Mouse (Mus musculus) kidney, postnatal 0 days (tissue): Measurements from ENCODE around the gene Pomgnt2. TPM values are rescaled to one million over a fixed set of nuclear protein-coding genes. Genes with fewer than 3 reads are reported as not detected.

Experiments used
- ATAC-seq: fragments of 200-750 bp; cut with Nextera tagmentation; replicated peaks from 2 replicates; pipeline ENCODE4 v1.8.0; 2017; ENCODE audit warnings: low read depth, moderate number of reproducible peaks, moderate TSS enrichment, moderate library complexity; ENCODE audit not compliant: low FRiP score
- DNase-seq: peaks from one replicate; pipeline ENCODE4 v3.0.0-alpha.2; 2016; ENCODE audit warnings: low spot score
- H3K27ac ChIP-seq: fragments of 300-500 bp; sonication (generic); 2 replicates; pipeline ENCODE4 v1.5.1; 2014; ENCODE audit warnings: mild to moderate bottlenecking
- H3K27me3 ChIP-seq: fragments of 300-500 bp; sonication (generic); 2 replicates; pipeline ENCODE4 v1.6.1; 2014; ENCODE audit warnings: low read length, mixed read lengths; ENCODE audit not compliant: insufficient read depth
- H3K36me3 ChIP-seq: fragments of 300-500 bp; sonication (generic); 2 replicates; pipeline ENCODE4 v1.6.1; 2014; ENCODE audit warnings: low read length, mixed read lengths; ENCODE audit not compliant: insufficient read depth
- H3K4me1 ChIP-seq: fragments of 300-500 bp; sonication (generic); replicated peaks from 2 replicates; pipeline ENCODE4 v1.6.1; 2014; ENCODE audit warnings: antibody characterized with exemption, low read length, mixed read lengths; ENCODE audit not compliant: insufficient read depth
- H3K4me2 ChIP-seq: fragments of 300-500 bp; sonication (generic); 2 replicates; pipeline ENCODE4 v1.6.1; 2014; ENCODE audit warnings: mild to moderate bottlenecking, low read length, moderate library complexity, mixed read lengths
- H3K4me3 ChIP-seq: fragments of 300-500 bp; sonication (generic); replicated peaks from 2 replicates; pipeline ENCODE4 v1.5.1; 2014; ENCODE audit warnings: low read depth, low read length
- H3K9ac ChIP-seq: fragments of 300-500 bp; sonication (generic); 2 replicates; pipeline ENCODE4 v1.6.1; 2014; ENCODE audit warnings: low read depth, low read length
- H3K9me3 ChIP-seq: fragments of 300-500 bp; sonication (generic); replicated peaks from 2 replicates; pipeline ENCODE4 v1.6.1; 2016; ENCODE audit warnings: low read length, inconsistent platforms, mixed read lengths
- CTCF ChIP-seq: IDR thresholded peaks from 2 replicates; pipeline ENCODE4 v1.5.1; 2016; ENCODE audit warnings: antibody characterized with exemption, low read depth, mild to moderate bottlenecking, moderate library complexity
- WGBS: fragments of 180-500 bp; shearing (Covaris S2); extraction: QIAGEN DNeasy Blood & Tissue Kit; methylation state at CpG from one replicate; pipeline ENCODE4 v1.1.7; 2014; 5-methylcytosine and 5-hydroxymethylcytosine counted together
- polyA plus RNA-seq: library from polyadenylated mRNA; unstranded; fragments of >200 nt; fragmentation: Nextera tagmentation; extraction: Ambion mirVana; gene quantifications from 2 replicates; pipeline ENCODE4 v1.2.1, GENCODE M21; 2015

Pomgnt2 gene
- polyA plus RNA-seq, 1 experiment from 2014 or later, result 12.6 TPM

DNA sequence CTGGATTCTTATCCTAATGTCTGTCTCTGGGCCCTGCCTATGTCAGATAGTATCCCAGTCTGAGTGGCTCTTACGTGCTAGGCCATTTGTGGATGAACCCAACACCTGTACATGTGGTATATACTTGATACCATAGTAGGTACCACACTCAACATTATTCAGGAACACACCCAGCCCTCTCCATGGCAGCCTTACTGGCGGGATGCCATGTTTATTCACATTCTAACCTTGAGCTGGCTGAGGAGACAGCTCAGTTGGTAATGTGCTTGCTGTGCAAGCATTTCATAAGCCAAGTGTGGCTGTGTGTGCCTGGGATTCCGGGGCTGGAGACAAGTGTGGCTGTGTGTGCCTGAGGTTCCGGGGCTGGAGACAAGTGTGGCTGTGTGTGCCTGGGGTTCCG, 28.7 kb downstream of the Pomgnt2 start:
- no peak overlapping the region for H3K4me3 ChIP-seq
- no peaks in the 10 kb centered on the region for H3K27me3 ChIP-seq
- ATAC-seq, result no peak
- WGBS, result 84% methylated on average over 5 of the region's 5 CpGs
- no peaks in the 10 kb centered on the region for H3K36me3 ChIP-seq
- TF ChIP-seq CTCF, result no peak
- no peak overlapping the region for H3K9ac ChIP-seq
- no peaks in the 10 kb centered on the region for H3K4me1 ChIP-seq
- no peak overlapping the region for H3K4me2 ChIP-seq
- no peak for DNase-seq
- H3K27ac ChIP-seq, result no peak overlapping the region
- no peaks in the 10 kb centered on the region for H3K9me3 ChIP-seq

- Histone ChIP-seq H3K27me3 (no peaks in the 10 kb centered on the region), H3K4me2 (no peak overlapping the region), H3K4me1 (no peaks in the 10 kb centered on the region), H3K9me3 (no peaks in the 10 kb centered on the region), H3K9ac (no peak overlapping the region), H3K27ac (no peak overlapping the region), H3K4me3 (no peak overlapping the region), H3K36me3 (no peaks in the 10 kb centered on the region)
- DNase-seq, result no peak
- 90% methylated on average over 7 of the region's 7 CpGs for WGBS
- ATAC-seq, result no peak
- no peak for TF ChIP-seq CTCF
Observed at GRCm38 (mm10) chr9:121964941-121965340, 32.0 kb downstream of the Pomgnt2 start.

DNA sequence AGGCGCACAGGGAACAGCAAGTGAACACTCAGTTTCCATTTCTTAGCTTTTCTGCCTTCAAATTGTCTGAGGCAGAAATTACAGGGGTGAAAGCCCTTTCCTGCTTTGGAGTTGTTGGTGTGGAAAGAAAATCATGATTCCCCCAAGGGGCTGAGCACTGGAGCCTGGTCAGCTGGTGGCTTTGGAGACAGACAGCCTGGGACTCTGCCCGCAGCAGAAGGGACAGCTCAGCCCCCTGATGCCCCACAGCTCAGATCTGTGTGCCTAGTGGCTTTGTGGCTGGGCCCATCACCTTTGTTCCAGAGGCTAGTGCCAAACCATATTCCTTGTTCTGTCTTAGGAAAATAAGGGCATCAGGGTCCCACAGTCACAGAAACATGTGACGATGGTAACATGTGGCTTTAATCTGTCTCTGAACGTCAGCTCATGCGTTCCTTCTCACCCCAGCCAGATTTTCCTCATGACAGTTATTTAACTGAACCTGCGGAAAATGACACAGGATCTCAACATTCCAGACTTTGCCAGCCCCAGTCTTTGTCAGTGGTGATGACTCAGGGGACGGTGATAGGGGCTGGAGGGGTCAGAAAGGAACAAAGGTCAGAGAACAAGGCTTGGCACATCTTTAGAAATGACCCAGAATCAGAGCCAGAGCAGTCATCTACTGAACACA, 36.8 kb downstream of the Pomgnt2 start:
- no peak for DNase-seq
- H3K4me2 ChIP-seq, result no peak overlapping the region
- no peaks in the 10 kb centered on the region for H3K36me3 ChIP-seq
- TF ChIP-seq CTCF, result no peak
- no peak overlapping the region for H3K4me3 ChIP-seq
- H3K9ac ChIP-seq, result no peak overlapping the region
- H3K27ac ChIP-seq, result no peak overlapping the region
- no peaks in the 10 kb centered on the region for H3K27me3 ChIP-seq
- no peaks in the 10 kb centered on the region for H3K9me3 ChIP-seq
- no peak for ATAC-seq
- WGBS, result 43% methylated on average over 7 of the region's 7 CpGs
- H3K4me1 ChIP-seq, result no peaks in the 10 kb centered on the region

DNA sequence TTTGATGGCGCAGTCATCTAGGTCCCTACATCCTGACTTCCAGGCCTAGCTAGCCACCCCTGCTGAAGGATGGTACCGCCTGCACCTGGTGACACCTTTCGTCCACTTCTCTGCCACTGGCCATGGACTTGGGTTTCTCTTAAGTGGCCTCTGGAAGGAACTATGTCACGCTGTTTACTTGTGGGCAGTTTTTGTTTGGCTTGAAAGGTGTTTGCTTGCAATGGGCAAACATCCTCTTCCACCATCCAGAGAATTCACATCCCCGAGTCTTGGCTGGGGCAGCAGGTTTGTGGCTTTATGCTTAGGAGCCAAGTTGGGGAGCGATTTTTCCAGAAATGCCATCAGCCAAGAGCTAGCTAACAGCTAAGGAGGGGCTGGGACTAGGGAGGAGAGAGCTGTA, 44.3 kb downstream of the Pomgnt2 start:
- H3K9ac ChIP-seq, result no peak overlapping the region
- H3K27ac ChIP-seq, result no peak overlapping the region
- H3K4me2 ChIP-seq, result no peak overlapping the region
- no peaks in the 10 kb centered on the region for H3K4me1 ChIP-seq
- ATAC-seq, result no peak
- H3K27me3 ChIP-seq, result no peaks in the 10 kb centered on the region
- no peak overlapping the region for H3K4me3 ChIP-seq
- DNase-seq, result no peak
- no peak for TF ChIP-seq CTCF
- H3K36me3 ChIP-seq, result no peaks in the 10 kb centered on the region
- no peaks in the 10 kb centered on the region for H3K9me3 ChIP-seq
- 88% methylated on average over 6 of the region's 6 CpGs for WGBS

DNA sequence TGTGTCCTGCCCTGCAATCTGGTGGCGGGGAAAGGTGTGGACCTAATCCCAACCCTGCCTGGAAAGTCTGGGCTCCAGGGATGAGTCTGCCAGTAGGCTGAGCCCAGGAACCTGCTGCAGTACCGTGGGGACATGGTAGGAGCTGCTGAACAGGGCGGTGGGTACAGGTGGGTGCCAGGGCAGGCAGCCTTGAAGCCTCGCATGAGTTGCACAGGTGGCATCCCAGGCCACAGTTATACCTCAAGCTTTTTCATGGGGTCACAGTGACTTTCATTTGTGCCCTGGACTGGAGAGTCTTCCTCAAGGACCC, 45.8 kb downstream of the Pomgnt2 start:
- no peak; the same call in 1 of the 2 replicates for ATAC-seq
- 25% methylated on average over 4 of the region's 4 CpGs for WGBS

DNA sequence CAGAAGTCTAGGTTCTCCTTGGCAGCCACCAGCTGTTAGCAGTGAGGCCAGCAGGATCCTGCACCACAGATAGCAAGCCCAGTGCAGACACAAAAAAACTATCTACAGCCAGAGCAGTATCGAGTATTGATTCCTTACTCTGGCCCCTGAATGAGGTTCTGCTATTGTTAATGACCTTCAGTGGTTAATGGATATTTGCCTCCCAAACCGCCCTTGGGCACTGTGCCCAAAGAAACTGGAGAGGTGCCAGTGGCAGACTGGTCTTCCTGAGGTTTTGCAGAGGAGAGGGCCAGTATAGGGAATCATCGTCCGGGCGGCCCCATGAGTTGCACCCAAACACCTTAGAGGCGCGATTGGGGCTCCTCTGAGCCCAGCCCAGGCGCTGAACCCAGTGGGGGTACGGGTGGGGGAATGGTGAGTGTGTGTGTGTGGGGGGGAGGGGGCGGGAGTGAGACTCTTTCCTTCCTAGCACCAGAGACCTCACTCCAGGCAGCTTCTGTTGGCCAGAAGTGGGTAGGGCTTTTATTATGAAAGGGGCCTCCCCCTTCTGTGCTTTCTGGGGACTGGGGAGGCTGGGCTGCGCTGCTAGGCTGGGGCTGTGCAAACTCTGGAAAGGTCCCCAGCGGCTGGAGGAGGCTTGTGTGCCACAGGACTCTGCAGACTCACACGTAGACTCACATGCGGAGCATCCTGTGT, 46.3 kb downstream of the Pomgnt2 start, which contains the start of gene Fam198a:
Fam198a (plus strand) TSS at position 571 of the 696 bp plus-strand sequence.
- Histone ChIP-seq H3K4me1 (no peaks in the 10 kb centered on the region), H3K36me3 (no peaks in the 10 kb centered on the region), H3K9ac (0 out of 2 replicates have a peak within 1 kb of the TSS, but pooled peaks have one; percentile 6), H3K9me3 (no peaks in the 10 kb centered on the region), H3K4me2 (peak within 1 kb of the TSS; percentile 54), H3K27ac (0 out of 2 replicates have a peak within 1 kb of the TSS, but pooled peaks have one; percentile 6), H3K4me3 (peak within 1 kb of the TSS; percentile 23), H3K27me3 (no peaks in the 10 kb centered on the region)
- 5% methylated on average over 14 of the region's 14 CpGs for WGBS
- ATAC-seq, result peak; percentile 73
- 0 out of 2 replicates have a peak, but pooled peaks have one; percentile 5 for TF ChIP-seq CTCF
- peak; percentile 81 for DNase-seq

More for the DNA sequence above, 45.8 kb downstream of the Pomgnt2 start:
- Histone ChIP-seq H3K9ac (0 out of 2 replicates have a peak overlapping the region, but pooled peaks have one; percentile 6), H3K4me2 (peak overlapping the region; percentile 54), H3K27ac (no peak overlapping the region), H3K36me3 (no peaks in the 10 kb centered on the region), H3K27me3 (no peaks in the 10 kb centered on the region), H3K9me3 (no peaks in the 10 kb centered on the region), H3K4me1 (no peaks in the 10 kb centered on the region), H3K4me3 (no peak overlapping the region)
- TF ChIP-seq CTCF, result no peak
- no peak for DNase-seq
